Mouse (Mus musculus): ENCODE results near the gene Lsm2. TPM values are rescaled to one million over a fixed set of nuclear protein-coding genes. Genes with fewer than 3 reads are reported as not detected.
"Not testable (repeated sequence)": the region's sequence is repeated elsewhere in the genome, so short reads cannot be mapped to it uniquely, and the experiment has no call there.

Lsm2 gene
- polyA plus RNA-seq, 1 experiment = 37.1 TPM

DNA sequence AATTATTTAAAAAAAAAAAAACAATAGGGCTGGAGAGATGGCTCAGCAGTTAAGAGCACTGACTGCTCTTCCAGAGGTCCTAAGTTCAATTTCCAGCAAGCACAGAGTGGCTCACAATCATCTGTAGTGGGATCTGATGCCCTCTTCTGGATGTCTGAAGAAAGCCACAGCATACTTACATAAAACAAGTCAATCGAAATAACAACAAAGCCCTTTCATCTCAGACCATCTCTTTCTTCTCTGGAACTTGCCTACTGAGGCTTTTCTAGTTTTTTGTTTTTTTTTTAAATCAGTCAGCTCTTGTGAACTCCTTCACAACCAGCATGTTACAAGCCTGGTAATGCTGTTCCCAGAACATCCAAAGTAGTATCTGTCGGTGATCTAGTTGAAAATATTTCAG, 1.0 kb upstream of the Lsm2 start:
- H3K4me1 ChIP-seq (ENCODE audit: control insufficient read depth, insufficient read depth, low read length) = peaks cover 17% of the 10 kb centered on the region
- H3K4me3 ChIP-seq (ENCODE audit: insufficient read depth, low read length) = peak overlapping the region; percentile 51
- peak overlapping the region; percentile 19; the same call in 1 of the 2 replicates for H3K27ac ChIP-seq (ENCODE audit: insufficient read depth, low read depth, low read length)
- TF ChIP-seq CTCF (IDR thresholded peaks at IDR 0.05; ENCODE audit: low read depth, low read length) (no peak), POLR2A (IDR thresholded peaks at IDR 0.05; ENCODE audit: borderline replicate concordance, low read depth, low read length) (no peak)

DNA sequence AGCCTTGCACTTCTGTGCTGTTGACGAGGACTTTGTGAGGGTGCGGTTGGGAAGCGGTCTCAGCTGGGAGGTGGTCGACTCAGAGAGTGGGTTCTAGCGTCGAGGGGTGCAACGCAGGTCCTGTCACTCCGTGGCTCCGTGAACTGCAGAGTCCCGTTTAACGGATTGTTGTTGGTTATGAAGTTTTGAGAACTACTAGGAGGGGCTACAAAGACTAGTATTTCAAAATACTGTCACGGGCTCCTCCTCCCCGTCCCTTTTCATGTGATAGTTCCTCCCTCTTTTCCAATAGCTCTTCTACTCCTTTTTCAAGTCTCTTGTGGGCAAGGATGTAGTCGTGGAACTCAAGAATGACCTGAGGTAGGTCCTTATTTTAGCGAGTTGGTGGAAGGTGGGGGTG, 666 bp downstream of the Lsm2 start:
- H3K27ac ChIP-seq (ENCODE audit: insufficient read depth, low read depth, low read length) = peak overlapping the region; percentile 90
- no peak for TF ChIP-seq POLR2A (IDR thresholded peaks at IDR 0.05; ENCODE audit: borderline replicate concordance, low read depth, low read length)
- no peak for TF ChIP-seq CTCF (IDR thresholded peaks at IDR 0.05; ENCODE audit: low read depth, low read length)
- peaks cover 15% of the 10 kb centered on the region for H3K4me1 ChIP-seq (ENCODE audit: control insufficient read depth, insufficient read depth, low read length)
- H3K4me3 ChIP-seq (ENCODE audit: insufficient read depth, low read length) = peak overlapping the region; percentile 79

DNA sequence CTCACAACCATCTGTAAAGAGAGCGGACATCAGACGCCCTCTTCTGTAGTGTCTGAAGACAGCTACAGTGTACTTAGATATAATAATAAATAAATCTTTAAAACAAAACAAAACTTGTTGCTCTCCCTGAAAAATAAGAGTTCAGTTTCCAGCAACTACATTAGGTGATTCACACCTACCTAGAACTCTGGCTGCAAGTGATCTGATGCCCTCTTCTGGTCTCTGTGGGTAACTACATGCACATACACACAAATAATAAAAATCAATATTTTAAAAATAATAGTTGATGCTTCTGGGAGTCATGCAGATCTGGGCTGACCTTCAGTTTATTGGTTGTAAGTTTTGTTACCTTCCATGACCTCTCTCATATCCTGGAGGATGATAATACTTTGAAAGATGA, 2.6 kb downstream of the Lsm2 start:
- H3K4me3 ChIP-seq (ENCODE audit: insufficient read depth, low read length) = no peak overlapping the region
- TF ChIP-seq POLR2A (IDR thresholded peaks at IDR 0.05; ENCODE audit: borderline replicate concordance, low read depth, low read length) = no peak
- TF ChIP-seq CTCF (IDR thresholded peaks at IDR 0.05; ENCODE audit: low read depth, low read length) = no peak

DNA sequence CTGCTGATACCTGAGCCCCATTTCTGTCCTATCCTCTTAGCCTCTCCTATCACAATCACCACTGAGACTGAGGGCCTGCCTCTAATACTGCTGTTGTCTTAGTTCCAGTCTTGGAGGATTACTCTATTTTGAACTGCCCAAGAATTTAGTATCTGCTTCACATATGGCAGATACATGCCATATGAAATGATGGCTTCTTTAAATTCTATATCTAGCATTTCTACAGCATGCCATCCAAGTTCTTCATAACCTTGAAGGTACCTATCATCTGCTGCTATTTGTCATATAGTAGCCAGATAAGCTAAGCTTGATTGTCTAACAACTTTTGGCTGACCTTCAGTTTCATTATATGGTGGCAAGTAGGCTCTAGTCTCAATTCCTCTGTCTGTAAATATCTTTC, 13.1 kb downstream of the Lsm2 start:
- Histone ChIP-seq H3K27ac (ENCODE audit: insufficient read depth, low read depth, low read length) (no peak overlapping the region), H3K4me1 (ENCODE audit: control insufficient read depth, insufficient read depth, low read length) (peaks cover 14% of the 10 kb centered on the region), H3K4me3 (ENCODE audit: insufficient read depth, low read length) (no peak overlapping the region)
- TF ChIP-seq CTCF (IDR thresholded peaks at IDR 0.05; ENCODE audit: low read depth, low read length) = no peak
- no peak for TF ChIP-seq POLR2A (IDR thresholded peaks at IDR 0.05; ENCODE audit: borderline replicate concordance, low read depth, low read length)

More for the DNA sequence above, 2.6 kb downstream of the Lsm2 start:
- Histone ChIP-seq H3K4me1 (ENCODE audit: control insufficient read depth, insufficient read depth, low read length) (peaks cover 15% of the 10 kb centered on the region), H3K27ac (ENCODE audit: insufficient read depth, low read depth, low read length) (no peak overlapping the region)

DNA sequence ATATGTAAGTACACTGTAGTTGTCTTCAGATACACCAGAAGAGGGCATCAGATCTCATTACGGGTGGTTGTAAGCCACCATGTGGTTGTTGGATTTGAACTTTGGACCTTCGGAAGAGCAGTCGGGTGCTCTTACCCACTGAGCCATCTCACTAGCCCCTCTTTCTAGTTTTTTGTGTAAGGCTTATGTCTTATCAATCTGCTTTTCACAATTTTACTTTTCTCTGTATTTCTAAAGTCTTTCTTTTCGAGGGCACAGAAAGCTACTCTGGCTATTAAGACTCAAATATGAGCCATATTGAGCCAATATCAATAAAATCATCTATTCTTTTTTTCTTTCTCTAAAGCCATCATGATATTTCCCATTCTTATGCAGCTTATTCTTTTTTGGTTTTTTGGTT, 13.5 kb downstream of the Lsm2 start:
- H3K4me1 ChIP-seq (ENCODE audit: control insufficient read depth, insufficient read depth, low read length) = peaks cover 14% of the 10 kb centered on the region
- not testable (repeated sequence) for H3K27ac ChIP-seq (ENCODE audit: insufficient read depth, low read depth, low read length); H3K4me3 ChIP-seq (ENCODE audit: insufficient read depth, low read length)

DNA sequence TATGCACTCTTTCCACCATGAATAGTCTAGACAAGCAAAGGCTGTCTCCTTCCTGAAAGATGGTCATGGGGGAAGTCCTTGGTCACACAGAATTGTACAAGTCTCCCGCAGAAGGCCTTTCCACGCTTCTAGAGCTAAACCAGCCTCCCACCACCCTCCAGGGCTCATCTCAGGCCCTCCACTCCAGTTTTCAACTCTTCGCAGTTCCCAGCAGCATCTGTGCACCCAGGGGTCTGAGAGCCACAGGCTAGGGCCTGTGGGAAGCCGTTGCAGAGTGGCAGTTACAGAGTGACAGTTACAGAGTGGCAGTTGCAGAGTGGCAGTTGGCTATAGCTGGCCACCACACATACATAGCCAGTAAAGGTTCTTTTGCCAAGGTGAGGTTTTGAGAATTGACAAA, 14.3 kb downstream of the Lsm2 start:
- not testable (repeated sequence) for H3K27ac ChIP-seq (ENCODE audit: insufficient read depth, low read depth, low read length); H3K4me3 ChIP-seq (ENCODE audit: insufficient read depth, low read length)
- H3K4me1 ChIP-seq (ENCODE audit: control insufficient read depth, insufficient read depth, low read length) = peaks cover 14% of the 10 kb centered on the region

DNA sequence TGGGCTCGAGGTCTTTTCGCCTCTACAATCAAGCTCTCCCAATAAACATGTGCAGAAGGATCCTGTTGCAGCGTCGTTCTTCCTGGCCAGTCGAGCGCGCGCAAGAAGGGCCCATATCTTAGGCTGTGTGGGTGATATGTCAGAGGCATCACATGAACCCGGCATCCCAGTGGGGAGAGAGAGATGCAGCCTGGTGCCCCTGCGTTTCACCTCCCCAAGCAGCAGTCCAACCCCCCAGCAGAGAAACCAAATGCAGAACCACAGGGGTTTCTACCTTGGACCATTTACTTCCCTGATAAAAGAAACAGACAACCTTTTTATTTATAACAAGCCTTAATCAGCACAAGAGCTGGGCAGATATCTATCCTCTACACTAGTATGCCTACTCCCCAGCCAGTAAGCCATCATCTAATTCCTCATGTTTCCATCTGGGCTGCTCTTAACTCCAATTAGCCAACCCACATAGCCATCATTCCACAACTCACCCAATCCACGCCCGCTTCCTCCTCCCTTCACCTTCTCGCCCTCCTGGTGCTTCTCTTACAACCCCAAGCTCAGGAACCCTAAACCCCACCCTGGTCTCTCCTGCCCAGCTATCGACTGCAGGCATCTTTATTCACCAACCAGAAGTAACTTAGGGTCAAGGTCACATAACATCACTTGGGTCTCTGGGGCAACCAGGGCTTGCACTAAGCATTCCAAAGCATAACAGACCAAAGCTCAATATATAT, 14.9 kb downstream of the Lsm2 start:
- no peak for TF ChIP-seq POLR2A (IDR thresholded peaks at IDR 0.05; ENCODE audit: borderline replicate concordance, low read depth, low read length)
- TF ChIP-seq CTCF (IDR thresholded peaks at IDR 0.05; ENCODE audit: low read depth, low read length) = no peak
- H3K4me3 ChIP-seq (ENCODE audit: insufficient read depth, low read length) = no peak overlapping the region
- H3K4me1 ChIP-seq (ENCODE audit: control insufficient read depth, insufficient read depth, low read length) = peaks cover 14% of the 10 kb centered on the region
- no peak overlapping the region for H3K27ac ChIP-seq (ENCODE audit: insufficient read depth, low read depth, low read length)

DNA sequence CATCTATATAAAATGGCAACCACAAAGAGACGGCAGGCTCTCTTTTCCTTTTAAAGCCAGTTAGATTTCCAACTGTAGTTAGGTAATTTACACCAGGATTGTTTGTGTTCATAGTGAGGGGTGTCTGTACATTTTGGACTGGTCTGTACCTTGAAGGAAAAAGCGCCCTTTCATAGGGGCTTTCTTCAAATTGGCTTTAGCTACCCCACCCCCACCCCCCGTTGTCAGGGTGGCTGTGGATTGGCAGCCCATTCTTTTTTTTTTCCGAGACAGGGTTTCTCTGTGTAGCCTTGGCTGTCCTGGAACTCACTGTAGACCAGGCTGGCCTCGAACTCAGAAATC, 15.5 kb downstream of the Lsm2 start:
- Histone ChIP-seq H3K4me1 (ENCODE audit: control insufficient read depth, insufficient read depth, low read length) (peaks cover 14% of the 10 kb centered on the region), H3K27ac (ENCODE audit: insufficient read depth, low read depth, low read length) (no peak overlapping the region), H3K4me3 (ENCODE audit: insufficient read depth, low read length) (no peak overlapping the region)
- TF ChIP-seq CTCF (IDR thresholded peaks at IDR 0.05; ENCODE audit: low read depth, low read length) (no peak), POLR2A (IDR thresholded peaks at IDR 0.05; ENCODE audit: borderline replicate concordance, low read depth, low read length) (no peak)

DNA sequence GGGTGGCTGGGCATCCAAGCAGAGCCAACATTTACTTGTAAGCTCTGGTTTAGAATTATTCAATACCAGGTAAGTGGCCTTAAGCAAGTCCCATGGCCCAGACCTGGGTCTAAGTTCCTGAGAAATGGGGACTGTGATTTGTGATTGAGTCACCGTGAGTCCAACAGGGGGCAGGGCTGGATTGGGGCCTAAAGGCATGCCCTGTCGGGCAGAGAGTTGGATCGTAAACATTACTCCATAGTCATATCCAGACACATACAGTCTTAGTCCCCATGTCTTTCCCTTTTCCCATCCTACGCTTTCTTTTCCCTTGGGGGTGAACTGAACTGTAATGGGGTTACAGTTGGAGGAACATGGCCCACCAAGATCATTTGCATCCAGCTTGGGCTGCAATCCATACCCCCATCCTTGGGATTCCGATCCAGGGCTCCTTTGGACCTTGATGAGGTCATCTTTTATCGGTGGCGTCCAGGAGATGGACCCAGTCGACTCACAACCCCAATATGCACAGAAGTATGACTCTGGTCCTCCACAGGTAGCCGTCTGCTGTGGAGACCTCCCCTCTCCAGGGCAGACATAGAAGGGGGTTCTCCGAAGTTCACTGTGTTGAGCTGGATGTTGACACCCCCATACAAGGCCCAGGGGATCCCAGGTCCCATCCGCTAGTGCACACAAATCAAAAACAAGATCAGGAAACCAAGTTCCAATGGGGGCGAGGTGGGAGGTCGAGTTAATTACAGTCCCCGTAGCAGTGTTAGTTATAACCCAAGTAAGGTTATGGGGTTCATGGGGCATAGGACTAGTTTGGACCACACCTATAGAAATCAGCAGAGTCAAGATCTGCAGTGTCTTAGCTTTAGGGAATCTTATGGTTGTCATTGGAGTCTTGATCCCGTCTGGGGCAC, 17.1 kb downstream of the Lsm2 start:
- Histone ChIP-seq H3K4me1 (ENCODE audit: control insufficient read depth, insufficient read depth, low read length) (peaks cover 21% of the 10 kb centered on the region), H3K27ac (ENCODE audit: insufficient read depth, low read depth, low read length) (peak overlapping the region; percentile 95), H3K4me3 (ENCODE audit: insufficient read depth, low read length) (peak overlapping the region; percentile 68)
- 0 out of 2 replicates have a peak, but pooled peaks have one; percentile 60 for TF ChIP-seq POLR2A (IDR thresholded peaks at IDR 0.05; ENCODE audit: borderline replicate concordance, low read depth, low read length)
- no peak for TF ChIP-seq CTCF (IDR thresholded peaks at IDR 0.05; ENCODE audit: low read depth, low read length)

DNA sequence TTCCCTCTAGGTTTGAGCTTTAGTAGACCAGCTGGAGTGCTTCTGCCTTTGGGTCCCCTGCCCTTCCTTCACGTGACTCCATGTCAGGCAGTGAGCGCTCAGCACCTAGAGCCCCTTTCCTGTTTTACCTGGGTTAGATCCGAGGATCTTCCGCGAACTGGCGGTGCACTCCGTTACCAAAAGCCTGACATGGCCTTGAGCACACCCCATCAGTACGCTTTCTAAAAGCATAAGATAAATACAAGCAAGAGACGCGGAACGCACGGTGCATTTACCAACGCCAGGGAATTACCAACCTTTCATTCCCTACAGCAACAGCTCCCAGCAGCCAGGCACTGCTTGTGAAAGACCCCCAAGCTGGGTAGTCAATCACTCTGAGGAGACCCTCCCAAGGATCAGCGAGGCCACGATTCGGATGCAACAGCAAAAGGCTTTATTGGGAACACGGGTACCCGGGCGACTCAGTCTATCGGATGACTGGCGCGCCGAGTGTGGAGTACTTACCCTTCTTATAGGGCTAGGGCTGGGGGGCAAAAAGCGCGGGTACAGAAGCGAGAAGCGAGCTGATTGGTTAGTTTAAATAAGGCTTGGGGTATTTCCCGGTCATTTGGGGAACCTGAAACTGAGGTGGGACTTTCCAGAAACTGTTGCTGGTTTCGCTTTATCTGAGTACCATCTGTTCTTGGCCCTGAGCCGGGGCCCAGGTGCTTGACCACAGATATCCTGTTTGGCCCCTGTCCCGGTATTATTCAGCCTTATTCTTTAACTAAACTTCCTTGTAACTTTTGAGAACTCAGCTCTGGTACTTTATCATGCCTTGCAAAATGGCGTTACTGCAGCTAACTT, 18.4 kb downstream of the Lsm2 start:
- H3K4me1 ChIP-seq (ENCODE audit: control insufficient read depth, insufficient read depth, low read length) = peaks cover 21% of the 10 kb centered on the region
- H3K4me3 ChIP-seq (ENCODE audit: insufficient read depth, low read length) = peak overlapping the region; percentile 91
- H3K27ac ChIP-seq (ENCODE audit: insufficient read depth, low read depth, low read length) = peak overlapping the region; percentile 96
